Mouse (Mus musculus): Measurements from ENCODE around the gene Lyz1.
A peak's percentile ranks its signal among the peaks of the same experiment; 100 is the strongest.
"Not testable (repeated sequence)": the region's sequence is repeated elsewhere in the genome, so short reads cannot be mapped to it uniquely, and the experiment has no call there.

Lyz1 gene

GRCm38 (mm10) chr10:117292671-117293070 lies at the start of gene Lyz1:
TSS of gene Lyz1 (minus strand) at chr10:117292868.
- DNase-seq (ENCODE audit: low spot score in 2 of 2) = no peak

GRCm38 (mm10) chr10:117342406-117342805 lies 49.7 kb upstream of the Lyz1 start:
- no peak for DNase-seq (ENCODE audit: low spot score in 2 of 2)

GRCm38 (mm10) chr10:117341029-117341428 lies 48.4 kb upstream of the Lyz1 start:
- no peak for DNase-seq (ENCODE audit: low spot score in 2 of 2)

DNA sequence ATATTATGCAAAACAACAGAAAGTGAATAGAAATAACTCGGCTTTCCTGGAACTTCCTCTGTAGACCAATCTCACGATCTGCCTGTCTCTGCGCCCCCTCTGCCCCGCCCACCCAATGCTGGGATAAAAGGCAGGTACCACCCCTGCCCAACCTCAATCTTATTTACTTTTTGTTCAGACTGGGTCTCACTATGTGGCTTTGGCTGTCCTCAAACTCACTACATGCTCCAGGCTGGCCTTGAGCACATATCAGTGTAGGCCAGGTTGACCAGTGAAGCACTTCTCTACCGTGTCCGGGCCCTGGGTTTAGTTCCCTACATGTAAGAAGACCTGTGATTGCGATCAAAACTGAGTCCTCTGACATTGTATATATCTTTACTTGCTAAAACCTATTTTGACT lies 46.6 kb upstream of the Lyz1 start:
- DNase-seq (ENCODE audit: low spot score in 2 of 2) = no peak

DNA sequence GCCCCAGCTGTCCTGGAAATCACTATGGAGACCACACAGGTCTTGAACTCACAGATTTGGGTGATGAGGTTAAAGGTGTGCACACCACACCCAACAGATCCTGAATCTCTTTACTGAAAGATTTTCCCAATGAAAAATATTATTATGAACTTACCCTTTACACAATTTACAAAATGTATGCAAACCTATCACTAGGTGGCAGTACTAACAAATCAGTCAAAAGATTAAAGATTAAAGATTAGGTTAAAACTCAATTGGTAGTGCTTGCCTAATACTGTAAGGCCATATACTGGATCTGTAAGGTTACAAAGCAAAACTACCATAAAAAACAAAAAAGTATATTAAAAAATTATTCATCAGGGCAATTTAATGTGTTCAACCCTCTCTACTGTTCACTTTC lies 45.3 kb upstream of the Lyz1 start:
- DNase-seq (ENCODE audit: low spot score in 2 of 2) = no peak

DNA sequence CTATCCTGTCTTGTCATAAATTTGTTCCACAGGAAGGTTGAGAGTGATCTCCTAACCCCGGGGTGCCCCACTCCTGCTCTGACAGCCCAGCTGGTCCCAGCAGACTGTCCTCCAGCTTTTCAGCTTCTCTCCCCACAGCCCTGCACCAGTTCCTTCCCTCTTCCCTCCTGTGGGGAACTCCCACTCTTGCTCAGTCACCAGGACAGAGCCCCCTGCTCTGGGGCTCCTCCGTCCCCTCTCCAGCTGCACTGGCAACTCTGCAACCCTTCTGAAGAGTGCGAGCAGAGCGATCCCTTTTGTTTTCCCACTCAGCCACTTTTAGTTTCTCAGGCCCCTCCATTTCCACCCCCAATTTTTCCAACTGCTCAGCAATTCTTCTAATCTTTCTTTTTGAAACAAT lies 43.0 kb upstream of the Lyz1 start:
- DNase-seq (ENCODE audit: low spot score in 2 of 2) = no peak

DNA sequence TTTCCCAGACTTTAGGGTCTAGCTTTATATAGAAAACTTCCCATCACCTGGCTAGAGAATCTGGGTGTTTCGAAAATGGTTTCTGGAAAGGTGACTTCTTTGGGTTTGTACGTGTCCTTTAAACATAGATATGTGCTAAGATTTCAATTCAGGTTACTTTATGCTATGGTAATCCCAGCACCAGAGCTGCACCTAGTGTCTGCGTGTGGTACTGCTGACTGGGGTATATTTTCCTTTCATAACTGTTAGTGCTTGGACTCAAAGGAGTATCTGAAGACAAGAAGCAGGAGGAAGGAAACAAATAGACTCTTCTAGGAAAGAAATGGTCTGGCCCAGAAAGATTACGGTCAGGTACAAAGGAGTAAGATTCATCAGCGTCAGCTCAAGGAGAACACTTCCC lies 37.9 kb upstream of the Lyz1 start:
- peak; percentile 29 to 45 for DNase-seq (ENCODE audit: low spot score in 2 of 2)

GRCm38 (mm10) chr10:117323782-117324181 lies 31.1 kb upstream of the Lyz1 start:
- DNase-seq (ENCODE audit: low spot score in 2 of 2) = peak; percentile 77 to 81

- no peak for DNase-seq (ENCODE audit: low spot score in 2 of 2)
Measured at GRCm38 (mm10) chr10:117322630-117323029, 30.0 kb upstream of the Lyz1 start.

GRCm38 (mm10) chr10:117320571-117320981 lies 27.9 kb upstream of the Lyz1 start:
- no peak for DNase-seq (ENCODE audit: low spot score in 2 of 2)

DNA sequence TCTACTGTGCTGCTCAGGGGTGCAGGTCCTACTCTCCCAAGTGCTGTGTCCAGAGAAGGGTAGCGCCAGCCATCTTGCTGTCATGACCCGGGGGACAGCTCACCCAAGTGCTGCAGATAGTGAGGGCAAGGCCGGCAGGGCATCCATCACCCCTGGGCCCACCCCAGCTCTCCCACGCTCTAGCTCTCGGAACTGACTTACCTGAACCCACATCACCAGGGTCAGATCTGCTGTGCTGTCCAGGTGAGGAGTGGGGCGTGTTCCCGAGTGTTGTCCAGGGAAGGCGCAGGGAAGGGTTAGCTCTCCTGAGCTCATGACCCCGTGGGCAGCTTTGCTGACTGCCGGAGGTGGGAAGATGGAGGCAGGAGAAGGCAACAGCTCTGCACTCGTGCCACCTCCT lies 23.7 kb upstream of the Lyz1 start:
- DNase-seq (ENCODE audit: low spot score in 2 of 2) = no peak

DNA sequence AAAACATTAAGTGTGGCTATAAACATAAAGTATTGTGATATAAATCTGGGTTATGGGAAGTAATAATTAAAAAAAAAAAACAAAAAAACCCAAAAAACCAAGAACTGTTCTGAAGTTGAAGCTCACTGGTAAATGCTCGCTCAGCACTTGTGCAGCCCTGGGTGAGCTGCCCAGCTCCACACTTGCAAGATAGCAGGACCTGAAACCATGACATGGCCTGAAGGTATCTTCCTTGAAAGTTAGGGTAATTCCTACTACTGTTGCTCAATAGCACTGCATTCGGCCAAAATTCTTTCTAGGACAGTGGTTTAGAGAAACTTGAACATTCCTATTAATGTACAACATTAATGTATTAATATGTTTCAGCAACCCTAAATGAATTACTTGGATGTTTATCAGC lies 20.5 kb upstream of the Lyz1 start:
- DNase-seq (ENCODE audit: low spot score in 2 of 2) = no peak

GRCm38 (mm10) chr10:117312168-117312567 lies 19.5 kb upstream of the Lyz1 start:
- no peak for DNase-seq (ENCODE audit: low spot score in 2 of 2)

GRCm38 (mm10) chr10:117304371-117304770 lies 11.7 kb upstream of the Lyz1 start:
- DNase-seq (ENCODE audit: low spot score in 2 of 2) = no peak

GRCm38 (mm10) chr10:117301688-117302087 lies 9.0 kb upstream of the Lyz1 start:
- DNase-seq (ENCODE audit: low spot score in 2 of 2) = no peak

- no peak for DNase-seq (ENCODE audit: low spot score in 2 of 2)
Measured at GRCm38 (mm10) chr10:117299901-117300520, 7.3 kb upstream of the Lyz1 start.

- no peak for DNase-seq (ENCODE audit: low spot score in 2 of 2)
Measured at GRCm38 (mm10) chr10:117299106-117299505, 6.4 kb upstream of the Lyz1 start.

DNA sequence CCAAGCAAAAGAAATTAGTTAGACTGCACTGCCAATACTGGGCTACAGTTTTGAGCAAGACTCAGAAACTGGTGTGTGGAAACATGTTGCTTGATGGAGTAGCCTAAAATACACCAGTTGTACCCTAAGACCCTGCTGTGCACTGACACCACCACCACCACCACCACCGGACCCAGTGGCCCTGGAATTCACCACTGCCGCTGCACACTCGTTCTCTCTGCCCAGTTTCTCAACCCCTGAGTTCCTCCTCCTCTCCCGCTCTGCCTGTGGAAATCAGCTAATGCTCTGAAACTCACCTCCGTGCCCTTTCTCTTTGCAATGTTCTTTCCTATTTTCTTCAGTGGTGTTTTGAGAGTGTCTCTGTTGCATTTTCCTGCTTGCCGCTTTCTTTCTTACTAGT lies 5.7 kb upstream of the Lyz1 start:
- no peak for DNase-seq (ENCODE audit: low spot score in 2 of 2)

DNA sequence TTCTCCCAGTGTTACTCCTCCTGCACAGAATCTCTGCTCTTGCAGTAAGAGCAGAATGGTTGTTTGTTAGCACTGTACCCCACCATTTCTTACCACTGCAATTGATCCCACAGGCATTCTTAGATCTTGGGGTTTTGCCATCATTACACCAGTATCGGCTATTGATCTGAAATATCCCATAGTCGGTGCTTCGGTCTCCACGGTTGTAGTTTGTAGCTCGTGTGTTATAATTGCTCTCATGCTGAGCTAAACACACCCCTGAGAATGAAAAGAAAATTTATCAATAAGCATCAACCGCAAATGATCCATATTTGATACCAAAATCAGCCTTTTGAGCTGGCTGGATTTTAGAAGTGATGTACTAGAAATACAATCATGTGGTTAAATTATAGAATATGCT lies 1.7 kb downstream of the Lyz1 start:
- DNase-seq (ENCODE audit: low spot score in 2 of 2) = not testable (repeated sequence)

DNA sequence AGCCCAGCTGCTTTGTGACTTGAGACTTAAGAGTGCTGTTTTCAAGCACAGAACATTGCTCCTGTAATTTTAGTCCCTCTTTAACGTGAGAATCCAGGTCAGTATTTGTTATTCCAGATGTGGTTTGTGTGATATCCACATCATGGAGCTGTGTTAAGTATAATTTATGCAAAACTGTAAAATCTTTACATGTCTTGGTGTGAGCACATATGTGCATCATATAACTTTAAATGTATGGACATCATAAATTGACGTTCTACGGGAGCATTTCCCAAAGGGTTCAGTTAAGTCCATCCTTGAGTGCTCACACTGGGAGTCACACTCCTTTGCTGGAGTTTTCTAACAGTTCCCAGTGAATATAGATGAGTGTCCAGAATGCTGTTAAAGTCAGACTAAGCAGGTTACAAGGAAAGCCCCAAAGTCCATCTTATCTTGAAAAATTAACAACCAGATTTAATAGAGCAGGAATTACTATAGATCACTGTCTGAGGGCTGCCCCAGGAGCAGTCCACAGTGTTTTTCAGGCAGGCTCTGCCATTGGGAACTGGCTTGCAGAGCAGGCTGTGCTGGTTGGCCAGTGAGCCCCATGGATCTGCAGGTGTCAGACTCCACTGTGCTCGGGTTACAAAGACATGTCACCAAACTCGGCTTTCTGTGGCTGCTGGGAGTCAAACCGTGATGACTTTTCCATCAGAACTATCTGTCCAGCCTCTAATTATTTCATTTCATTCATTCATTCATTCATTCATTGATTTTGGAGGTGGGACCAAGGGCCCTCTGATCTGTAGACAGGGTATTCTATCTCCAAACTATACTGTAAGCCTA lies 2.4 kb downstream of the Lyz1 start:
- DNase-seq (ENCODE audit: low spot score in 2 of 2) = no peak

GRCm38 (mm10) chr10:117289034-117289505 lies 3.6 kb downstream of the Lyz1 start:
- DNase-seq (ENCODE audit: low spot score in 2 of 2) = not testable (repeated sequence)

GRCm38 (mm10) chr10:117288197-117289033 lies 4.3 kb downstream of the Lyz1 start:
- DNase-seq (ENCODE audit: low spot score in 2 of 2) = no peak
